Mouse (Mus musculus): Measurements from ENCODE around the gene Gpi1. TPM values are rescaled to one million over a fixed set of nuclear protein-coding genes. Genes with fewer than 3 reads are reported as not detected.

The Gpi1 gene
- polyA plus RNA-seq (2014; fragmentation: Illumina TruSeq; extraction: RNeasy Lipid Tissue Mini Kit (QIAGEN cat#74804); ENCODE audit: low read depth, low replicate concordance) = 39.9 TPM

DNA sequence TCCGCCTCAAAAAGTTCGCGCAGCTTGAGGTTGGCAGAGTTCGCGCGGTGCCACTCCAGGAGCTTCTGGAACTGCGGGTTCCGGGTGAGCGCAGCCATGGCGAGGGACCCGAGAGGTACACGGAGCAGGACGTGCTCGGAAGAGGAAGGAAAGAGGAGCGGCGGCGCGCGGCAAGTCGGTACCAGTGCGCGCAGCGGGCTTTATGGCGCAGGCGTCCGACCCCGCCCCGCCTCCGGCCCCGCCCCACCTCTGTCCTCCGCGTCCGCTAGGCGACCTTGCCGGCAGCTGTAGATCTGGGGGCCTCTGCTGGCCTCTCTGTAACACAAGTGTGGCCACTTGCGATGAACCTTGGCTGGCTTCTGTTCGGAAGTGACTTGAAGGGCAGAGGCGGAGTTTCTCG is at the start of gene Gpi1:
Gpi1 (minus strand) TSS at position 221 of the 400 bp plus-strand sequence.

DNA sequence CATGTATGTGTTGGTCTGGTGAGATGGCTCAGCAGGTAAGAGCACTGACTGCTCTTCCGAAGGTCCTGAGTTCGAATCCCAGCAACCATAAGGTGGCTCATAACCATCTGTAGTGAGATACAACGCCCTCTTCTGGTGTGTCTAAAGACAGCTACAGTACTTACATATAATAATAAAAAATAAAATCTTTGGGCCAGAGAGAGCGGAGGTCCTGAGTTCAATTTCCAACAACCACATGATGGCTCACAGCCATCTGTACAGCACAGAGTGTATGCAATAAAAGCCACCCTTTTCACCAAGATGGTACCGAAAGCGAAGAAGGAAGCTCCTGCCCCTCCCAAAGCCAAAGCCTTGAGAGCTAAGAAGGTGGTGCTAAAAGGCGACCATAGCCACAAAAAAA is 20.6 kb upstream of the Gpi1 start, which contains the start of gene Gm6096:
Gm6096 (plus strand) TSS at position 301 of the 400 bp plus-strand sequence.

DNA sequence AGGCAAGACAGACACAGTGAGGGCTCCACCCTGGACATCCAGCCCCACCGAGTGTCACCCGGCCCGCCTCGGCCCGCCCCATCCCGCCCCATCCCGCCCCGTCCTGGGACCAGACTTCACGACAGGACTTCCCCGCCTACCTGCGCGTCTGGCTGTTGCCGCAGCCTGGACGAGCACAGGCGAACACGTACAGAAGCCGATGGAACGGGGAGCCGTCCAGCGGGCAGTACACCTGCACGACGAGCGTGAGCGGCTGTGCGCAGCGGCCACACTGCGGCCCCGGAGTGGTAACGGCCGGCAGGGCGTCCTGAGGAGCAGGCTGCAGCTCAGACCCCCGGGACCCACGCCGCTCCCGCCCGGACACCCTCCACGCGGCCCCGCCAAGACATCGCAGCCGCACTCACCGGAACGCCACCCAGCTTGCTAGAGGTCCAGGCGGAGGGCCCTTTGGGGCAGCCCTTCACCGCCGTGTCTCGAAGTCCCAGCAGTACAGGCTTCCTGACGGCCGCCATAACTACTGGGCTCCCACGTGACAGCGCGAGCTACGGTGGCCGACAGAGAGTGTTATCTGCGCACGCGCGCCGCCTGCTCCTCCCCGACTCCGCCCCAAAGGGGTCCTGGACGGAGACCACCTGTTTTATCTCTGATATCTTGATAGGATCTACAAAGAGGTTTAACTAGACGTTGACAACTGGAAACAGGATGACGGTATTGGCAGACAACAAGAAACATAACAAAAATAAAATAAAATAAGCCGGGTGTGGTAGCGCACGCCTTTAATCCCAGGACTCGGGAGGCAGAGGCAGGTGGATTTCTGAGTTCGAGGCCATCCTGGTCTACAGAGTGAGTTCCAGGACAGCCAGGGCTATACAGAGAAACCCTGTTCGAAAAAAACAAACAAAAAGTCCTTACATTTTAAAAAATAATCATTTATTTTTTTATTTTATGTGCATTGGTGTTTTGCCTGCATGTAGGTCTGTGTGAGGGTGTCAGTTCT is 33.7 kb downstream of the Gpi1 start, which contains the start of gene Pdcd2l:
Pdcd2l (minus strand) TSS at position 530 of the 997 bp plus-strand sequence.

DNA sequence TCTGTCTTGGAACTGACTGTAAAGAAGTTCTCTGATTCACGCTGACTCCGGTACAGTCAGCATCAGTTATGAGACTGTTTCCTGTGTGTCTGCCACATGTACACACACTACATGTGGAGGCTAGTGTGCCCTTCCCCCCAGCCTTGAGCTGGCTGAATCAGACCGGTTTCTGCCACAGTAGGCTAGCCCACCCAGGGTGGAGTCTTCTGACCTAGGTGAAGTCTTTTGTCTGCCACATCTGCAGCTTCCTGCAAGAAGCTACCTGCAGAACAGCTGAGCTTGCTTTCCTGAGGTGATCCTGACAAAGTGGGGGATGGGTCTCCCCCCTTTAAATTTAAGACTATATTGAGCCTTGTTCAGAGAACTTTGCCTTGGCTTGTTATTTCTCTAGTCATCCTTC is 60.7 kb downstream of the Gpi1 start, which contains the start of gene Uba2:
Uba2 (minus strand) TSS at position 146 of the 400 bp plus-strand sequence.

Other genes with a start within 250 kb of the Gpi1 start
- not detected for gene Scgb2b27, start 216.4 kb downstream of the Gpi1 start, polyA plus RNA-seq (2014; fragmentation: Illumina TruSeq; extraction: RNeasy Lipid Tissue Mini Kit (QIAGEN cat#74804); ENCODE audit: low read depth, low replicate concordance)
- not detected for gene Scgb1b27, start 208.9 kb downstream of the Gpi1 start, polyA plus RNA-seq (2014; fragmentation: Illumina TruSeq; extraction: RNeasy Lipid Tissue Mini Kit (QIAGEN cat#74804); ENCODE audit: low read depth, low replicate concordance)
- gene Scgb1b30, start 134.9 kb downstream of the Gpi1 start, polyA plus RNA-seq (2014; fragmentation: Illumina TruSeq; extraction: RNeasy Lipid Tissue Mini Kit (QIAGEN cat#74804); ENCODE audit: low read depth, low replicate concordance) = not detected
- 0.53 TPM for gene Wtip, start 97.1 kb downstream of the Gpi1 start, polyA plus RNA-seq (2014; fragmentation: Illumina TruSeq; extraction: RNeasy Lipid Tissue Mini Kit (QIAGEN cat#74804); ENCODE audit: low read depth, low replicate concordance)
- gene Uba2, start 60.7 kb downstream of the Gpi1 start, polyA plus RNA-seq (2014; fragmentation: Illumina TruSeq; extraction: RNeasy Lipid Tissue Mini Kit (QIAGEN cat#74804); ENCODE audit: low read depth, low replicate concordance) = 60.7 TPM
- 3.2 TPM for gene Pdcd2l, start 33.7 kb downstream of the Gpi1 start, polyA plus RNA-seq (2014; fragmentation: Illumina TruSeq; extraction: RNeasy Lipid Tissue Mini Kit (QIAGEN cat#74804); ENCODE audit: low read depth, low replicate concordance)
- not detected for gene Gm6096, start 20.7 kb upstream of the Gpi1 start, polyA plus RNA-seq (2014; fragmentation: Illumina TruSeq; extraction: RNeasy Lipid Tissue Mini Kit (QIAGEN cat#74804); ENCODE audit: low read depth, low replicate concordance)
- 47.0 TPM for gene 4931406P16Rik, start 83.2 kb upstream of the Gpi1 start, polyA plus RNA-seq (2014; fragmentation: Illumina TruSeq; extraction: RNeasy Lipid Tissue Mini Kit (QIAGEN cat#74804); ENCODE audit: low read depth, low replicate concordance)
- gene Lsm14a, start 163.0 kb upstream of the Gpi1 start, polyA plus RNA-seq (2014; fragmentation: Illumina TruSeq; extraction: RNeasy Lipid Tissue Mini Kit (QIAGEN cat#74804); ENCODE audit: low read depth, low replicate concordance) = 114 TPM